Mouse (Mus musculus) spleen, adult 10 weeks (tissue): Measurements from ENCODE around the gene Rdh16f1. TPM values are rescaled to one million over a fixed set of nuclear protein-coding genes. Genes with fewer than 3 reads are reported as not detected.

Experiments
- polyA plus RNA-seq: library from polyadenylated mRNA; stranded (reverse); fragments of 350-450 nt; fragmentation: Illumina TruSeq; extraction: RNeasy Lipid Tissue Mini Kit (QIAGEN cat#74804); gene quantifications from one replicate; pipeline ENCODE4 v1.2.3, GENCODE M21; 2015; ENCODE audit warnings: low replicate concordance; ENCODE audit not compliant: insufficient read depth

The Rdh16f1 gene
- 1.9 TPM for polyA plus RNA-seq

GRCm38 (mm10) chr10:127759181-127760110 lies at the start of gene Rdh16f1, which contains the start of gene Rdh1:
Gene Rdh16f1 (plus strand): TSS chr10:127759787.
Gene Rdh1 (plus strand): TSS chr10:127759721.

GRCm38 (mm10) chr10:127724178-127724577 lies 35.4 kb upstream of the Rdh16f1 start, which contains the start of gene Tac2:
Gene Tac2 (plus strand): TSS chr10:127724478.

DNA sequence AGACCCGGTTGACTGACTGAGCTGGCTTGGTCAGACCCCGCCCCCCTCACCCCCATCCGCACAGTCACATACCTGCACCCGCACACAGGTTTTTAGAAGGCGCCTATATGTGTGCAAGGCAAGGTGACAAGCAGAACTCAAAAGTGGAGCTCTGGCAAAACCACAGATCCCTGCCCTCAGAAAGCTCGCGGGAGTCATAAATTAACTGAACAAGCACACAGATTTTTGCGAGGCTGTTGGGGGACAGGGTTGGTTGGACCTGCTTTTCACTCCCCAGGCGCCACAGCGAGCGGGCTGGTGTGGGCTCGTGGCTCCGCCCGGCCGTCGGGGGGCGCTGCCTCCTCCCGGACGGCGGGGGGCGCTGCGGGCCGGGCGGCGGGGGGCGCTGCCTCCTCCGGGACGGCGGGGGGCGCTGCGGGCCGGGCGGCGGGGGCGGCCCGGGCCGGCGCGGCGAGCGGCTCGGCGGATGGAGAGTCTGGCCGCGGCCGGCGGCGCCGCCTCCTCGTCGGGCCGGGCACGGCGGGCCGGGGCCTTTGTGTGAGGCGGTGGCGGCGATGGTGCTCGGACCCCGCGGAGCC lies 20.4 kb upstream of the Rdh16f1 start, which contains the start of gene Zbtb39:
Gene Zbtb39 (plus strand): TSS at position 456 of the 578 bp plus-strand sequence.

GRCm38 (mm10) chr10:127751548-127751947 lies 8.0 kb upstream of the Rdh16f1 start, which contains the start of gene Gpr182:
Gene Gpr182 (minus strand): TSS chr10:127751732.

DNA sequence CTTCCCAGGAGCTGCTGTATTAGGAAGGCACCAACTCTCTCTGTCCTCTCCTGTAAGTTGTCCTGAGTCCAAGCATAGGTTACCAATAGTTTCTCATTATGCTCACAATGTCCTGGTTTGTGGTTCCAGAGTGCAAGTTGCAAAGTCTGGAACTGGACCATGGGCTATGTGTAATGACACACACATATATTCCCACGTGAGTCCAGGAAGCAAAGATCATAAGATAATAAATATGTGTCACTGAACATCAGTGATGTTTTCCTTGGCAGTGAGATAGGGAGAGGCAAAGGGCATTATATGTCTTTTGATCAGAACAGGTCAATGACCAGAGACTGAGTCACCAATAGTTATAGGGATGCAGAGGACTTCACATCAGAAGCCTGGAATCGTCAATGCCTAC lies 16.4 kb downstream of the Rdh16f1 start, which contains the start of gene Rdh9:
Gene Rdh9 (plus strand): TSS at position 376 of the 400 bp plus-strand sequence.

DNA sequence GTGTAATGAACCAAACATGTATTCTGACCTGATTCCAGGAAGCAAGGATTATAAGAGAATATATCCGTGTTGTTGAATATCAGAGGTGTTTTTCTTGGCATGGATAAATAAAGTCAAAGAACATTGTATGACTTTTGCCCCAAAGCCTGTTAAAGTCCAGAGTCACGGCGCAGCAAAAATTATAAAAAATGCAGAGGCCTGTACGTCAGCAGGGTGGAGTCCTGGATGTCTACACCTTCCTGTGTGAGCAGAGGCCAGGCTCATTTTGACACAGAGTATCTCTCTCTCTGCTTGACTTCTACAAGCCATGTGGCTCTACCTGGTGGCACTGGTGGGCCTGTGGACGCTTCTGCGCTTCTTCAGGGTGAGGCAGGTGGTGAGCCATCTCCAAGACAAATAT lies 41.3 kb downstream of the Rdh16f1 start, which contains the start of gene Rdh16:
Gene Rdh16 (plus strand): TSS at position 262 of the 400 bp plus-strand sequence.

Other genes starting within 250 kb of the Rdh16f1 start
- 1.8 TPM for gene Ndufa4l2, start 244.8 kb upstream of the Rdh16f1 start, polyA plus RNA-seq
- gene Shmt2, start 237.3 kb upstream of the Rdh16f1 start, polyA plus RNA-seq, result 27.0 TPM
- gene Nxph4, start 225.2 kb upstream of the Rdh16f1 start, polyA plus RNA-seq, result not detected
- 26.0 TPM for gene Lrp1, start 138.6 kb upstream of the Rdh16f1 start, polyA plus RNA-seq
- 130 TPM for gene Stat6, start 116.8 kb upstream of the Rdh16f1 start, polyA plus RNA-seq
- gene Nemp1, start 92.9 kb upstream of the Rdh16f1 start, polyA plus RNA-seq, result 17.1 TPM
- 10.6 TPM for gene Nab2, start 91.2 kb upstream of the Rdh16f1 start, polyA plus RNA-seq
- 0.35 TPM for gene Myo1a, start 54.6 kb upstream of the Rdh16f1 start, polyA plus RNA-seq
- gene Tac2, start 35.3 kb upstream of the Rdh16f1 start, polyA plus RNA-seq, result 0.41 TPM
- 7.9 TPM for gene Zbtb39, start 20.2 kb upstream of the Rdh16f1 start, polyA plus RNA-seq
- 9.3 TPM for gene Gpr182, start 8.1 kb upstream of the Rdh16f1 start, polyA plus RNA-seq
- gene Rdh1, start 66 bp upstream of the Rdh16f1 start, polyA plus RNA-seq, result 1.1 TPM
- gene Rdh9, start 16.6 kb downstream of the Rdh16f1 start, polyA plus RNA-seq, result not detected
- gene Rdh16, start 41.4 kb downstream of the Rdh16f1 start, polyA plus RNA-seq, result not detected
- gene Rdh19, start 90.1 kb downstream of the Rdh16f1 start, polyA plus RNA-seq, result not detected
- not detected for gene Rdh16f2, start 106.7 kb downstream of the Rdh16f1 start, polyA plus RNA-seq
- not detected for gene Rdh7, start 129.0 kb downstream of the Rdh16f1 start, polyA plus RNA-seq
- gene Sdr9c7, start 138.7 kb downstream of the Rdh16f1 start, polyA plus RNA-seq, result not detected
- not detected for gene Hsd17b6, start 247.8 kb downstream of the Rdh16f1 start, polyA plus RNA-seq